Mouse (Mus musculus) NIH3T3 (cell line): ENCODE data around the gene Prr5.

ENCODE experiments used
- DNase-seq: peaks from one replicate; pipeline ENCODE4 v3.0.0-alpha.2; 2012; ENCODE audit warnings: low read depth

Prr5 gene

GRCm38 (mm10) chr15:84657384-84658064 lies 11.9 kb upstream of the Prr5 start:
- no peak for DNase-seq

GRCm38 (mm10) chr15:84658655-84659054 lies 10.8 kb upstream of the Prr5 start:
- no peak for DNase-seq

DNA sequence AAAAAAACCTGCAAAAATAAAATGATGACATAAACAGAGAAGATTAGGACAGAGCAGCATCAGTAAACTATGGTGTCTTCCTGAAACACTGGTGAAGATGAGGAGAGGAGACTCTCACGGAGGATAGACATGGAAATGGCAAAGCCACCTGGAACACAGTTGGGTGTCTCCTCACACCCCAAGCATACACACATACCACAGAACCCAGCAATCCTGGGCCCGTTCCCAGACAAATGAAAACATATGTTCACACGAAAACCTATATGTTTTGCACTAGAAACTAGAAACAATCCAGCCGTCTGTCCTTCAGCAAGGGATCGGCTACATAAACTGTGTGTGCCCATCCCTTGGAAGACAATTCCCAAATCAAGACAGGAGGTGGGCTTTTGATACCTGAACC lies 9.6 kb upstream of the Prr5 start:
- DNase-seq = peak; percentile 59

GRCm38 (mm10) chr15:84661274-84661673 lies 8.1 kb upstream of the Prr5 start:
- DNase-seq = no peak

DNA sequence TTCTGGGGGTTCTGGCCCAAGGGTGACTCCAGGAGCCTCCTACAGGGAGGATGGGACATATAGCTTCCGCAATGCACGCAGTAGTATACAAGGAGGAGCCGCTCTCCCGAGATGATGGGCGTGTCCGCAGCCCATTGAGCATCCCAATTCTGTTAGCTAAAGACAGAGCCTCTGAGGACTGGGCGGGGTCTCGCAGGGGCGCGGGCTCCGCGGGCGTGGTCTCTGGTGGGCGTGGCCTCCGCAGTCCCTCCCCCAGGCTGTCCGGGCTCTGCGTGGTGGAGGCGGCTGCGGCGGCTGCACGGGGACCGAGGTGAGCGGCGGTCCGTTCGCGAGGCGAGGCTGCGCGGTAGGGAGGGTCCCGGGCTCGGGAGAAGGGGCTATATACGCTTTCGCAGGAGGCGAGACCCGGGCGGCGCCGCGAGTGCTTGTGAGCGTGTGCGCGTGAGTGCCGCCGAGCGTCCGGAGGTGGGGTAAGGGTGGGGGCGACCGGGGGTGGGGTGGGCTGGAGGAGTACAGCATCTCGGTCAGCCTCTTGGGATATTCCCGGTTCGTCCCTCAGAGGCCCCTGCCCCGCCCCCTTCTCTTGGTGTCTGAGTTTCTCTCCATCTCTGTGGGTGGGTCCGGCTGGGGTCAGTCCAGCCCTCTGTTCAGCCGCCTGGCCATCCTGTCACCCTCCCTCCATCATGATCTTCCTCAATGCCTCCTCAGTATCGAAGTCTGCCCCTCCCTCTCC lies 6.3 kb upstream of the Prr5 start:
- DNase-seq = peak; percentile 85

GRCm38 (mm10) chr15:84663685-84664060 lies 5.7 kb upstream of the Prr5 start:
- DNase-seq = no peak

GRCm38 (mm10) chr15:84664542-84665460 lies 4.6 kb upstream of the Prr5 start:
- no peak for DNase-seq

DNA sequence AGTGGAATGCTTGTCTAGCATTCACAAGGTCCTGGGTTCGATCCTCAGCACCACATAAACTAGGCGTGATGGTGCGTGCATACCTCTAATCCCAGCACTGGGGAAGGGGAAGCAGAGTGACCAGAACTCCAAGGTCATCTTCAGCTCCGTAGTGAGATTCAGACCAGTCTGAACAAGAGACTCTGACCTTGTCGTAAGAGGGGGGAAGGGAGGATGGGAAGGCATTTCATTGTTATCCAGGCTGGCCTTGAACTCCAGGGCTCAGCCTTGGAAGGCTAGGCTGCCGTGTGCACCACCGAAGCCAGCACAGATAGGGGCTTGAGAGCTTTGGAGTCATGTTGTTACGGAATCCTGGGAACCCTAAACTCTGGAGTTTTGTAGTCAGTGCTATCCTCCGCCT lies 3.8 kb upstream of the Prr5 start:
- DNase-seq = no peak

DNA sequence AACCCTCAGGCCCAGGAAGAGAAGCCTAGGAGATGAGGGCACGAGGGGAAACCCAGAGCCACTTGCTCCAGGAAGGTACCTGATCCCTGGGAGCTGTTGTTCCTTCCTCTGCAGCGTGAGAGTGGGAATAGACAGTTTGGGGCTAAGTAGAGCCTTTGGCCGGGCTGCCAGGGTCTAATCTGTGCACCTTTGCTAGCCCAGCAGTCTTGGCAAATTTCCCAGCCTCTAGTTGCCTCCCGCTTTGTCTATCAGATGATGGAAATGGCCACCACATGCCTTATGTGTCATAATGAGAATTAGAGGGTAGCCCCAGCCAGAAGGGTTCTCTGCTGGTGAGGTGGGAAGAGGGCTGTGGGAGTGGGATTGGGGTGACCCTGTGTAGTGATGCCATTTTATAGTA lies 3.4 kb upstream of the Prr5 start:
- peak; percentile 55 for DNase-seq

- DNase-seq = no peak
Observed at GRCm38 (mm10) chr15:84667601-84668000, 1.8 kb upstream of the Prr5 start.

DNA sequence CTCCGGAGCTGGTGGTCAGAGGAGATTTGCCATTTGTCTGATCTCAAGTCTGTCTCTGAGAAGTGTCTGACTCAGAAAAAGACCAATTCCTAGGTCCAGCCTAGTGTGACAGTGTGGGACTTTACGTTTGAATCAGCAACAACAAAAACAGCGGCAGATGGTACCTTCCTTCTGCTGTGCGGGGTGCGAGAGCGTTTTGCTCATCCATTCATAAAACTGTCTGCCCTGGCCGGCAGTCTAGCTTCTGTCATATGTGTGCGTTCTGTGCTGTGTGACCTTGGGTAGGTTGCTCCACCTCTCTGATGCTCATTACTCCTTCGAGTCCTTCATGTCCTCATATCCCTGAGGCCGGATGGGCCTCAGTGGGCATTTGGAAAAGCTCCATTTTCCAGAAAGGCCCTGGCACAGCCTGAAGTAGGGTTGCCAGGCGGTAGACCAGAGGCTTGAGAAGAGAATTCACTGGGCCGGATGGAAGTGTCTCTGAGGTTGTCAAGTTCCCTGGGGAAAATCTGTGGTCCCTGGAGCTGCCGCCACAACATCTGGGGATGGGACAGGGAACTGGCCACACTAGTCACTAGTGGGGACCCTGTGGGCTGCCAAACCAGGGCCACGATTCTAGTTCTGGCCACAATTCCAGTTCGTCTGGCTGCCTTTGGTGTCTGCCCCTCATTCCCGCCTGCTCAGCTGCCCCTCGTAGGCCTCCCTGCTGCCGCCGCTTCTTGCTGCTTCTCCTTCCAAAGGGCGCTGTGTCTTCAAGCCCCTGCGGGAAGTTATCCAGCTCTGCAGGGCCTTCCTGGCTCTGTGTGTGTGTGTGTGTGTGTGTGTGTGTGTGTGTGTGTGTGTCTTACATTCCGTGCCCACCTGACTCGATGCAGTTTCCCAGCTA lies 594 bp downstream of the Prr5 start:
- DNase-seq = no peak

- no peak for DNase-seq
Observed at GRCm38 (mm10) chr15:84670657-84671055, 1.2 kb downstream of the Prr5 start.

DNA sequence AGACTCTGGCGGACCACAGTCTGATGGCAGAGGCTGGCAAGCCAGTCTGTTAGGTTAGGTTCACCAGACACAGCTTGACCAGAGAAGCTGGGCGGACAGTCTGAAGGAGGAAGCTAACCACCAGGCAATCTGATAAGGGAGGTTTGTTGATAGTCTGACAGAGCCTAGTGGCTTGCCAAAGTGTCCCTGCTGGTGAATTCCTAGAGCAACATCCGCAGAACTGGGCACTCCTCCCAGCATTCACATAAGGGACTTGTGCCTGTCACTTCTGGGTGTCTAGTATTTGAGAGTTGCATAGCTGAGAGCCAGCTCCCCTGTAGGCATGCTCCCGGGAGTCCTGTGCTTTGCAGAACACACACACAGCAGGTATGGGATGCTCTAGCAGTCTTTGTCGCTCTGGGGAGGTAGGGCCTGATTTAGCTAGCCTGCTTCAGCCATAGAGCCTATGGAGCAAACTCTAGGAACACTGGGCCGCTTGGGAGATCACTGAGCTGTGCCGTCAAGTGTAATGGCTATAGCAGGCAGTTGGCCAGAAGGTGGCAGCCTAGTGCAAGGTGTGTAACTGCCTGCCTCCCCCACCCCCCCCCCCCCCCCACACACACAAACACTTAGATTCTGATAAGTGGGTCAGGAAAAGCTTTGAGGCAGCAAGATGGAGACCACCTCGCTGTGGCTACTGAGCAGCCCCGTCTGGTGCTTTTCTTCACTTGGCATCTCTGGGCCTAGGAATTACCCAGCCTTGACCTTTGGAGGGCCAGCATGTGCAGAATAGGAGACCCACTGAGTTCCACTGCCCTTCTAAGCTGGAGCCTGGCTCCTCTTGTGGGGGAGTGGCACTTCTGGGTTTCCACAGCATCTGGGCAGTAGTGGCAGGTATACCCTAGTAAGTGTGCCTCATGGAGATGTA lies 2.2 kb downstream of the Prr5 start:
- peak; percentile 75 for DNase-seq

GRCm38 (mm10) chr15:84672308-84672615 lies 2.8 kb downstream of the Prr5 start:
- DNase-seq = no peak

GRCm38 (mm10) chr15:84672616-84673015 lies 3.2 kb downstream of the Prr5 start:
- peak; percentile 61 for DNase-seq

- no peak for DNase-seq
Observed at GRCm38 (mm10) chr15:84674329-84675067, 5.1 kb downstream of the Prr5 start.

- DNase-seq = no peak
Observed at GRCm38 (mm10) chr15:84675317-84675716, 5.9 kb downstream of the Prr5 start.

DNA sequence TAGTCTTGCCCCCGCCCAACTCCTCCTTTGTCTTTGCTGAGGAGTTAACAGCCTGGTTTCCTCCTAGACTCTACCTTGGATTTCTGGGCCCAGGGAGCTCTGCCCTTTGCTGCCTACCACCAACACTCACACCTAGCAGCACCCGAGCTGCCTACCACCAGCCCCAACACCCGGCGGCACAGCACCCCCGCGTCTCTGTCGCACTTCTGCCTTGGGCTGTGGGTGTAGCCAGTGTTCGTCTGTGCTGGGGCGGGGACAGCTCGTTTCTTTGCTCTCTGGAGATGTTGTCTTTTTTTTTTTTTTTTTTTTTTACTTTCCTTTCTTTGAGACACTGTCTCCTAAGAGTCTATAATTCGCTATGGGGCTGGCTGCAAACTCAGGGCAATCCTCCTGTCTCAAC lies 8.5 kb downstream of the Prr5 start:
- DNase-seq = no peak

GRCm38 (mm10) chr15:84679090-84679489 lies 9.7 kb downstream of the Prr5 start:
- DNase-seq = peak; percentile 29

- DNase-seq = no peak
Observed at GRCm38 (mm10) chr15:84679794-84680193, 10.4 kb downstream of the Prr5 start.
